Mouse (Mus musculus) heart, adult 2 months (tissue): ENCODE measurements around the gene Arhgap24. TPM values are rescaled to one million over a fixed set of nuclear protein-coding genes. Genes with fewer than 3 reads are reported as not detected.

ENCODE experiments used
- DNase-seq, 2 experiments: peaks; one replicate each; pipeline ENCODE4 v3.0.0; 2021
- H3K27ac ChIP-seq: fragments of 200-600 bp; 2 replicates; pipeline ENCODE4 v1.8.1; 2022
- H3K27me3 ChIP-seq: fragments of 200-500 bp; 2 replicates; pipeline ENCODE4 v1.6.1; 2012; ENCODE audit warnings: mild to moderate bottlenecking, low read length, inconsistent platforms, mixed read lengths; ENCODE audit not compliant: control insufficient read depth, insufficient read depth
- H3K36me3 ChIP-seq: fragments of 200-500 bp; 2 replicates; pipeline ENCODE4 v1.6.1; 2012; ENCODE audit warnings: low read length, inconsistent platforms; ENCODE audit not compliant: control insufficient read depth, insufficient read depth
- H3K4me1 ChIP-seq: fragments of 200-500 bp; 2 replicates; pipeline ENCODE4 v1.6.1; 2011; ENCODE audit warnings: low read length; ENCODE audit not compliant: control insufficient read depth, insufficient read depth
- H3K4me3 ChIP-seq: fragments of 200-600 bp; 2 replicates; pipeline ENCODE4 v1.8.1; 2022
- H3K79me2 ChIP-seq: fragments of 200-500 bp; replicated peaks from 2 replicates; pipeline ENCODE4 v1.6.1; 2012; ENCODE audit warnings: mild to moderate bottlenecking, inconsistent platforms, low read length, moderate library complexity, mixed read lengths; ENCODE audit not compliant: control insufficient read depth, insufficient read depth
- H3K9ac ChIP-seq: fragments of 200-500 bp; 2 replicates; pipeline ENCODE4 v1.6.1; 2012; ENCODE audit warnings: low read depth, mild to moderate bottlenecking, control low read depth, inconsistent platforms, low read length, mixed read lengths
- CTCF ChIP-seq: fragments of 200-600 bp; IDR thresholded peaks from 2 replicates; pipeline ENCODE4 v1.8.1; 2022; ENCODE audit warnings: antibody characterized with exemption, mild to moderate bottlenecking, moderate library complexity
- EP300 ChIP-seq: fragments of 200-500 bp; IDR thresholded peaks from 2 replicates; pipeline ENCODE4 v1.6.1; 2011; ENCODE audit warnings: low read depth, low read length, control low read depth; ENCODE audit not compliant: insufficient read depth
- POLR2A ChIP-seq: fragments of 200-500 bp; IDR thresholded peaks from 2 replicates; pipeline ENCODE4 v1.6.1; 2011; ENCODE audit warnings: mild to moderate bottlenecking, low read depth, low read length, control low read depth; ENCODE audit not compliant: insufficient read depth
- WGBS: fragments of 180-500 bp; shearing (Covaris S2); methylation state at CpG from one replicate; pipeline ENCODE4 v1.1.7; 2018; 5-methylcytosine and 5-hydroxymethylcytosine counted together
- intact Hi-C: fragments of 180-260 bp; cut with DNase I; formaldehyde crosslinking; loops from one replicate; pipeline ENCODE4 v1.15.1; 2025
- polyA plus RNA-seq: library from polyadenylated mRNA; depleted of rRNA; stranded (reverse); fragments of >200 nt; gene quantifications from 2 replicates; pipeline ENCODE4 v1.2.3, GENCODE M21; 2012
- total RNA-seq, 2 experiments: library from RNA; stranded (reverse); gene quantifications; 2 replicates each; pipeline ENCODE4 v1.2.3; 2021

Gene Arhgap24
- total and polyA plus RNA-seq, 3 experiments, result 11.9 to 24.6 (median 15.2) TPM

GRCm38 (mm10) chr5:102767822-102768221, 286.6 kb downstream of the Arhgap24 start:
- no peaks in the 10 kb centered on the region for H3K36me3 ChIP-seq
- 85% methylated on average over 7 of the region's 7 CpGs for WGBS
- TF ChIP-seq CTCF (no peak), EP300 (no peak), POLR2A (no peak)
- no peaks in the 10 kb centered on the region for H3K79me2 ChIP-seq
- H3K9ac ChIP-seq, result no peak overlapping the region
- H3K4me3 ChIP-seq, result no peak overlapping the region
- no peak for DNase-seq
- no peak overlapping the region for H3K27ac ChIP-seq
- H3K27me3 ChIP-seq, result no peaks in the 10 kb centered on the region
- peaks cover 3% of the 10 kb centered on the region for H3K4me1 ChIP-seq
- intact Hi-C loops, result loop anchor here (5.0 kb wide), 2 partner anchors 66 to 104 kb away; no protein-coding TSS in a partner anchor

GRCm38 (mm10) chr5:102768385-102769080, 287.3 kb downstream of the Arhgap24 start:
- H3K4me3 ChIP-seq, result peak overlapping the region; percentile 35
- DNase-seq, result peak; percentile 43 to 50
- peaks cover 3% of the 10 kb centered on the region for H3K4me1 ChIP-seq
- H3K27ac ChIP-seq, result peak overlapping the region; percentile 68
- H3K79me2 ChIP-seq, result no peaks in the 10 kb centered on the region
- intact Hi-C loops, result loop anchor here (5.0 kb wide), 2 partner anchors 66 to 104 kb away; no protein-coding TSS in a partner anchor
- no peaks in the 10 kb centered on the region for H3K36me3 ChIP-seq
- 43% methylated on average over 12 of the region's 12 CpGs for whole genome bisulfite sequencing
- peak overlapping the region; percentile 51; the same call in 1 of the 2 replicates for H3K9ac ChIP-seq
- H3K27me3 ChIP-seq, result no peaks in the 10 kb centered on the region
- TF ChIP-seq POLR2A, result 0 out of 2 replicates have a peak, but pooled peaks have one; percentile 17
- TF ChIP-seq CTCF, result no peak
- TF ChIP-seq EP300, result no peak

GRCm38 (mm10) chr5:102770611-102771010, 289.4 kb downstream of the Arhgap24 start:
- no peak for TF ChIP-seq POLR2A
- TF ChIP-seq CTCF, result no peak
- TF ChIP-seq EP300, result no peak
- WGBS, result 79% methylated on average over 7 of the region's 7 CpGs
- Histone ChIP-seq H3K4me3 (no peak overlapping the region), H3K27ac (no peak overlapping the region), H3K4me1 (peaks cover 3% of the 10 kb centered on the region), H3K27me3 (no peaks in the 10 kb centered on the region), H3K79me2 (no peaks in the 10 kb centered on the region), H3K36me3 (no peaks in the 10 kb centered on the region), H3K9ac (no peak overlapping the region)
- intact Hi-C loops, result no loop called here
- no peak for DNase-seq

- no peaks in the 10 kb centered on the region for H3K27me3 ChIP-seq
- DNase-seq, result no peak
- no peaks in the 10 kb centered on the region for H3K79me2 ChIP-seq
- H3K27ac ChIP-seq, result no peak overlapping the region
- intact Hi-C loops, result no loop called here
- TF ChIP-seq EP300 (no peak), POLR2A (no peak), CTCF (no peak)
- peaks cover 4% of the 10 kb centered on the region for H3K4me1 ChIP-seq
- no peaks in the 10 kb centered on the region for H3K36me3 ChIP-seq
- no peak overlapping the region for H3K9ac ChIP-seq
- H3K4me3 ChIP-seq, result no peak overlapping the region
- WGBS, result 68% methylated on average over 4 of the region's 4 CpGs
Observed at GRCm38 (mm10) chr5:102774500-102774899, 293.3 kb downstream of the Arhgap24 start.

- TF ChIP-seq EP300 (no peak), POLR2A (no peak), CTCF (no peak)
- no peaks in the 10 kb centered on the region; the same call in 1 of the 2 replicates for H3K79me2 ChIP-seq
- H3K9ac ChIP-seq, result no peak overlapping the region
- no peak for DNase-seq
- H3K27me3 ChIP-seq, result no peaks in the 10 kb centered on the region
- H3K4me3 ChIP-seq, result no peak overlapping the region
- WGBS, result 87% methylated on average over 9 of the region's 9 CpGs
- H3K27ac ChIP-seq, result no peak overlapping the region
- H3K36me3 ChIP-seq, result no peaks in the 10 kb centered on the region
- intact Hi-C loops, result loop anchor here (5.0 kb wide), 1 partner anchor 45 kb away; no protein-coding TSS in a partner anchor
- peaks cover 4% of the 10 kb centered on the region for H3K4me1 ChIP-seq
Observed at GRCm38 (mm10) chr5:102777255-102777654, 296.1 kb downstream of the Arhgap24 start.

GRCm38 (mm10) chr5:102777852-102778251, 296.7 kb downstream of the Arhgap24 start:
- no peak overlapping the region for H3K4me3 ChIP-seq
- 53% methylated on average over 9 of the region's 9 CpGs for WGBS

More at GRCm38 (mm10) chr5:102777852-102778251, 296.7 kb downstream of the Arhgap24 start:
- peak overlapping the region; percentile 46 for H3K27ac ChIP-seq
- peak in 1 of 2 experiments; percentile 36 for DNase-seq
- H3K27me3 ChIP-seq, result no peaks in the 10 kb centered on the region
- TF ChIP-seq EP300, result no peak
- no peak for TF ChIP-seq POLR2A
- TF ChIP-seq CTCF, result no peak
- H3K9ac ChIP-seq, result no peak overlapping the region
- peaks cover 4% of the 10 kb centered on the region for H3K4me1 ChIP-seq
- H3K36me3 ChIP-seq, result no peaks in the 10 kb centered on the region
- intact Hi-C loops, result loop anchor here (5.0 kb wide), 1 partner anchor 44 kb away; no protein-coding TSS in a partner anchor
- H3K79me2 ChIP-seq, result no peaks in the 10 kb centered on the region; the same call in 1 of the 2 replicates
